Mouse (Mus musculus) stomach, embryonic 16.5 days (tissue): ENCODE data around the gene Szrd1. TPM values are rescaled to one million over a fixed set of nuclear protein-coding genes. Genes with fewer than 3 reads are reported as not detected.
A peak's percentile ranks its signal among the peaks of the same experiment; 100 is the strongest.
"Not testable (repeated sequence)": the region's sequence is repeated elsewhere in the genome, so short reads cannot be mapped to it uniquely, and the experiment has no call there.

Experiments used
- ATAC-seq: fragments of 200-750 bp; cut with Nextera tagmentation; 2 replicates; pipeline ENCODE4 v1.8.0; 2017; ENCODE audit warnings: moderate number of reproducible peaks, moderate TSS enrichment; ENCODE audit not compliant: insufficient read depth, low FRiP score
- H3K27ac ChIP-seq: fragments of 300-500 bp; sonication (generic); 2 replicates; pipeline ENCODE4 v1.5.1; 2014; ENCODE audit warnings: low read length
- H3K27me3 ChIP-seq: fragments of 300-500 bp; sonication (generic); 2 replicates; pipeline ENCODE4 v1.6.1; 2014; ENCODE audit warnings: low read length, control low read depth, mixed read lengths; ENCODE audit not compliant: control insufficient read depth, insufficient read depth
- H3K36me3 ChIP-seq: fragments of 300-500 bp; sonication (generic); 2 replicates; pipeline ENCODE4 v1.6.1; 2014; ENCODE audit warnings: low read length; ENCODE audit not compliant: control insufficient read depth, insufficient read depth
- H3K4me1 ChIP-seq: fragments of 300-500 bp; sonication (generic); 2 replicates; pipeline ENCODE4 v1.6.1; 2014; ENCODE audit warnings: low read length, control low read depth, mixed read lengths; ENCODE audit not compliant: control insufficient read depth, insufficient read depth
- H3K4me2 ChIP-seq: fragments of 300-500 bp; sonication (generic); 2 replicates; pipeline ENCODE4 v1.6.1; 2014; ENCODE audit warnings: low read depth, low read length, mixed read lengths
- H3K4me3 ChIP-seq: fragments of 300-500 bp; sonication (generic); replicated peaks from 2 replicates; pipeline ENCODE4 v1.5.1; 2014; ENCODE audit warnings: mild to moderate bottlenecking, low read length
- H3K9ac ChIP-seq: fragments of 300-500 bp; sonication (generic); 2 replicates; pipeline ENCODE4 v1.6.1; 2014; ENCODE audit warnings: low read length
- H3K9me3 ChIP-seq: fragments of 300-500 bp; sonication (generic); replicated peaks from 2 replicates; pipeline ENCODE4 v1.6.1; 2016; ENCODE audit warnings: low read length, control low read depth; ENCODE audit not compliant: control insufficient read depth
- WGBS: fragments of 180-500 bp; shearing (Covaris S2); extraction: QIAGEN DNeasy Blood & Tissue Kit; methylation state at CpG from one replicate; pipeline ENCODE4 v1.1.7; 2014; 5-methylcytosine and 5-hydroxymethylcytosine counted together
- polyA plus RNA-seq: library from polyadenylated mRNA; unstranded; fragments of >200 nt; fragmentation: Nextera tagmentation; extraction: Ambion mirVana; gene quantifications from 2 replicates; pipeline ENCODE4 v1.2.1, GENCODE M21; 2015

The Szrd1 gene
- polyA plus RNA-seq, 1 experiment from 2014 or later = 51.6 TPM

- no peak overlapping the region for H3K9ac ChIP-seq
- H3K9me3 ChIP-seq = no peaks in the 10 kb centered on the region
- H3K4me3 ChIP-seq = no peak overlapping the region
- no peak for ATAC-seq
- no peak overlapping the region for H3K27ac ChIP-seq
- no peaks in the 10 kb centered on the region for H3K36me3 ChIP-seq
- H3K27me3 ChIP-seq = no peaks in the 10 kb centered on the region
- WGBS = 87% methylated on average over 6 of the region's 6 CpGs
- no peak overlapping the region for H3K4me2 ChIP-seq
- peaks cover 18% of the 10 kb centered on the region for H3K4me1 ChIP-seq
These were observed 1.4 kb upstream of the Szrd1 start for GRCm38 (mm10) chr4:141140967-141141366.

- not testable (repeated sequence) for H3K4me3 ChIP-seq, H3K9me3 ChIP-seq, ATAC-seq, H3K27me3 ChIP-seq, H3K9ac ChIP-seq, H3K27ac ChIP-seq, H3K36me3 ChIP-seq, H3K4me2 ChIP-seq
- peaks cover 24% of the 10 kb centered on the region for H3K4me1 ChIP-seq
- 83% methylated on average over 9 of the region's 9 CpGs for WGBS
These were observed 779 bp upstream of the Szrd1 start for GRCm38 (mm10) chr4:141140354-141140753.

GRCm38 (mm10) chr4:141138425-141139115 is 1.0 kb downstream of the Szrd1 start:
- peaks cover 39% of the 10 kb centered on the region for H3K4me1 ChIP-seq
- H3K27me3 ChIP-seq = no peaks in the 10 kb centered on the region
- ATAC-seq = no peak
- peak overlapping the region; percentile 81 for H3K4me3 ChIP-seq
- H3K9me3 ChIP-seq = no peaks in the 10 kb centered on the region
- peak overlapping the region; percentile 97 for H3K27ac ChIP-seq
- H3K9ac ChIP-seq = peak overlapping the region; percentile 95
- under 1% methylated on average over 29 of the region's 29 CpGs for WGBS
- peak overlapping the region; percentile 82 for H3K4me2 ChIP-seq
- no peaks in the 10 kb centered on the region for H3K36me3 ChIP-seq

- Histone ChIP-seq H3K4me1 (peaks cover 46% of the 10 kb centered on the region), H3K4me2 (peak overlapping the region; percentile 82)
- not testable (repeated sequence) for H3K27ac ChIP-seq, H3K27me3 ChIP-seq, ATAC-seq, H3K36me3 ChIP-seq, H3K9ac ChIP-seq, H3K4me3 ChIP-seq, H3K9me3 ChIP-seq
- 68% methylated on average over 1 of the region's 3 CpGs for WGBS
These were observed 1.8 kb downstream of the Szrd1 start for GRCm38 (mm10) chr4:141137740-141138139.

GRCm38 (mm10) chr4:141136126-141136525 is 3.4 kb downstream of the Szrd1 start:
- ATAC-seq = no peak
- 0 out of 2 replicates have a peak overlapping the region, but pooled peaks have one; percentile 4 for H3K27ac ChIP-seq
- H3K9ac ChIP-seq = no peak overlapping the region
- no peaks in the 10 kb centered on the region for H3K36me3 ChIP-seq
- H3K27me3 ChIP-seq = no peaks in the 10 kb centered on the region
- no peaks in the 10 kb centered on the region for H3K9me3 ChIP-seq
- peaks cover 60% of the 10 kb centered on the region for H3K4me1 ChIP-seq
- WGBS = 70% methylated on average over 7 of the region's 7 CpGs
- H3K4me2 ChIP-seq = no peak overlapping the region
- no peak overlapping the region for H3K4me3 ChIP-seq

GRCm38 (mm10) chr4:141134751-141135530 is 4.6 kb downstream of the Szrd1 start:
- Histone ChIP-seq H3K27ac (peak overlapping the region; percentile 75), H3K36me3 (no peaks in the 10 kb centered on the region), H3K4me3 (no peak overlapping the region), H3K9ac (peak overlapping the region; percentile 47; the same call in 1 of the 2 replicates), H3K4me2 (peak overlapping the region; percentile 8; the same call in 1 of the 2 replicates), H3K9me3 (no peaks in the 10 kb centered on the region), H3K4me1 (peaks cover 69% of the 10 kb centered on the region), H3K27me3 (no peaks in the 10 kb centered on the region)
- no peak for ATAC-seq
- WGBS = 60% methylated on average over 20 of the region's 20 CpGs

GRCm38 (mm10) chr4:141134031-141134441 is 5.5 kb downstream of the Szrd1 start:
- Histone ChIP-seq H3K4me1 (peaks cover 77% of the 10 kb centered on the region), H3K9me3 (no peaks in the 10 kb centered on the region), H3K9ac (peak overlapping the region; percentile 38; the same call in 1 of the 2 replicates), H3K36me3 (no peaks in the 10 kb centered on the region), H3K4me2 (no peak overlapping the region), H3K27ac (peak overlapping the region; percentile 75), H3K27me3 (no peaks in the 10 kb centered on the region), H3K4me3 (no peak overlapping the region)
- ATAC-seq = no peak
- 42% methylated on average over 8 of the region's 8 CpGs for WGBS

GRCm38 (mm10) chr4:141133227-141133626 is 6.3 kb downstream of the Szrd1 start:
- H3K4me2 ChIP-seq = no peak overlapping the region
- ATAC-seq = no peak
- 21% methylated on average over 8 of the region's 8 CpGs for WGBS
- peaks cover 76% of the 10 kb centered on the region for H3K4me1 ChIP-seq
- H3K36me3 ChIP-seq = no peaks in the 10 kb centered on the region
- H3K27me3 ChIP-seq = no peaks in the 10 kb centered on the region
- H3K9me3 ChIP-seq = no peaks in the 10 kb centered on the region
- H3K9ac ChIP-seq = no peak overlapping the region
- no peak overlapping the region for H3K4me3 ChIP-seq
- peak overlapping the region; percentile 97 for H3K27ac ChIP-seq

- WGBS = 35% methylated on average over 8 of the region's 8 CpGs
- Histone ChIP-seq H3K9me3 (no peaks in the 10 kb centered on the region), H3K4me1 (peaks cover 69% of the 10 kb centered on the region), H3K27ac (peak overlapping the region; percentile 97), H3K36me3 (no peaks in the 10 kb centered on the region), H3K4me3 (peak overlapping the region; percentile 21; the same call in 1 of the 2 replicates), H3K4me2 (peak overlapping the region; percentile 48), H3K27me3 (no peaks in the 10 kb centered on the region), H3K9ac (peak overlapping the region; percentile 65)
- ATAC-seq = no peak
These were observed 7.4 kb downstream of the Szrd1 start for GRCm38 (mm10) chr4:141132191-141132590.
